Mouse (Mus musculus) forelimb bud, embryonic 11.5 days (tissue): Measurements from ENCODE around the gene Lck.

ENCODE experiments used
- DNase-seq: peaks from one replicate; pipeline ENCODE4 v3.0.0-alpha.2; 2012; ENCODE audit warnings: low read depth, low spot score

Lck gene

GRCm38 (mm10) chr4:129573430-129573829, at the start of gene Lck:
Lck (minus strand) TSS chr4:129573641.
- no peak for DNase-seq

- no peak for DNase-seq
These were observed 49.5 kb upstream of the Lck start for GRCm38 (mm10) chr4:129622803-129623535.

- no peak for DNase-seq
These were observed 48.8 kb upstream of the Lck start for GRCm38 (mm10) chr4:129622120-129622802.

- DNase-seq, result no peak
These were observed 47.9 kb upstream of the Lck start for GRCm38 (mm10) chr4:129621283-129621841.

- DNase-seq, result no peak
These were observed 47.2 kb upstream of the Lck start for GRCm38 (mm10) chr4:129620419-129621282.

GRCm38 (mm10) chr4:129618786-129619691, 45.6 kb upstream of the Lck start, which contains the start of gene Iqcc:
Iqcc (minus strand) TSS chr4:129619099.
- peak; percentile 89 for DNase-seq

GRCm38 (mm10) chr4:129618031-129618430, 44.6 kb upstream of the Lck start:
- DNase-seq, result no peak

- DNase-seq, result no peak
These were observed 43.7 kb upstream of the Lck start for GRCm38 (mm10) chr4:129617121-129617641.

- no peak for DNase-seq
These were observed 43.2 kb upstream of the Lck start for GRCm38 (mm10) chr4:129616631-129617030.

- no peak for DNase-seq
These were observed 42.4 kb upstream of the Lck start for GRCm38 (mm10) chr4:129615801-129616290.

- DNase-seq, result no peak
These were observed 40.7 kb upstream of the Lck start, which contains the start of gene Dcdc2b for GRCm38 (mm10) chr4:129614093-129614492. Dcdc2b (minus strand) TSS chr4:129614257.

- no peak for DNase-seq
These were observed 37.0 kb upstream of the Lck start for GRCm38 (mm10) chr4:129610472-129610871.

- DNase-seq, result no peak
These were observed 36.6 kb upstream of the Lck start for GRCm38 (mm10) chr4:129610026-129610425.

- no peak for DNase-seq
These were observed 35.7 kb upstream of the Lck start for GRCm38 (mm10) chr4:129609139-129609631.

- peak; percentile 88 for DNase-seq
These were observed 35.1 kb upstream of the Lck start for GRCm38 (mm10) chr4:129608426-129609025.

GRCm38 (mm10) chr4:129600233-129601158, 27.1 kb upstream of the Lck start, which contains the start of the genes Eif3i and Tmem234:
Eif3i (minus strand) TSS chr4:129600648.
Tmem234 (plus strand) TSS chr4:129600668.
- peak; percentile 81 for DNase-seq

GRCm38 (mm10) chr4:129588865-129589264, 15.4 kb upstream of the Lck start:
- no peak for DNase-seq

- no peak for DNase-seq
These were observed 13.5 kb upstream of the Lck start for GRCm38 (mm10) chr4:129586943-129587342.
